Mouse (Mus musculus): ENCODE results near the gene Prr5.

DNA sequence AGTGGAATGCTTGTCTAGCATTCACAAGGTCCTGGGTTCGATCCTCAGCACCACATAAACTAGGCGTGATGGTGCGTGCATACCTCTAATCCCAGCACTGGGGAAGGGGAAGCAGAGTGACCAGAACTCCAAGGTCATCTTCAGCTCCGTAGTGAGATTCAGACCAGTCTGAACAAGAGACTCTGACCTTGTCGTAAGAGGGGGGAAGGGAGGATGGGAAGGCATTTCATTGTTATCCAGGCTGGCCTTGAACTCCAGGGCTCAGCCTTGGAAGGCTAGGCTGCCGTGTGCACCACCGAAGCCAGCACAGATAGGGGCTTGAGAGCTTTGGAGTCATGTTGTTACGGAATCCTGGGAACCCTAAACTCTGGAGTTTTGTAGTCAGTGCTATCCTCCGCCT, 3.8 kb upstream of the Prr5 start:
- no peak for TF ChIP-seq CTCF (IDR thresholded peaks at IDR 0.05)
- TF ChIP-seq EP300 (IDR thresholded peaks at IDR 0.05; ENCODE audit: insufficient read depth, low read depth, low read length), result no peak
- TF ChIP-seq POLR2A (IDR thresholded peaks at IDR 0.05; ENCODE audit: insufficient read depth, low read depth, low read length), result no peak
